Mouse (Mus musculus) lung, adult 2 months (tissue): ENCODE results near the gene Mmp12.
"Not testable (repeated sequence)": the region's sequence is repeated elsewhere in the genome, so short reads cannot be mapped to it uniquely, and the experiment has no call there.

ENCODE experiments used
- CTCF ChIP-seq: fragments of 200-500 bp; IDR thresholded peaks from 2 replicates; pipeline ENCODE4 v1.5.1; 2011; ENCODE audit warnings: mild to moderate bottlenecking, low read length, control low read depth; ENCODE audit not compliant: insufficient read depth
- POLR2A ChIP-seq: fragments of 200-500 bp; IDR thresholded peaks from 2 replicates; pipeline ENCODE4 v1.6.1; 2011; ENCODE audit warnings: low read depth, mild to moderate bottlenecking, control low read depth, low read length, borderline replicate concordance; ENCODE audit errors: extremely low read depth

DNA sequence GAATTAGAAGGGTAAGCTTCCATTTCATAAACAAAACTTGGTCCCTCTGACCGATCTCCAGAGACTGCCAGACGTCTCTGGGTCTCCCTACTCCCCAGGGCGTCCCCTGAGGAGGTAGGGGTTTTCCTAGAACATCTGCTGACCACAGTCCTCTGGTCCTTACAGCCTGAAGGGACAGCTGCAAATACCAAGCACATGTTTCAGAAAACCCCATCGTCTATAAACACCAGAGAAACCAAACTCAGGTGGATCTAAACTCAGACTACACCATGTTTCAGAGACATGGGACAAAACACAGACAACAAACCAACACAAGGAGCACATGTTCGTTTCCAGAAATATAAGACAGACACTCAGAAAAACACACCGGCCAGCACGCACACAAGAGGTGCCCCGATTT, 52.4 kb downstream of the Mmp12 start:
- not testable (repeated sequence) for TF ChIP-seq POLR2A, CTCF
